Mouse (Mus musculus): ENCODE data around the gene Shkbp1.

The Shkbp1 gene

DNA sequence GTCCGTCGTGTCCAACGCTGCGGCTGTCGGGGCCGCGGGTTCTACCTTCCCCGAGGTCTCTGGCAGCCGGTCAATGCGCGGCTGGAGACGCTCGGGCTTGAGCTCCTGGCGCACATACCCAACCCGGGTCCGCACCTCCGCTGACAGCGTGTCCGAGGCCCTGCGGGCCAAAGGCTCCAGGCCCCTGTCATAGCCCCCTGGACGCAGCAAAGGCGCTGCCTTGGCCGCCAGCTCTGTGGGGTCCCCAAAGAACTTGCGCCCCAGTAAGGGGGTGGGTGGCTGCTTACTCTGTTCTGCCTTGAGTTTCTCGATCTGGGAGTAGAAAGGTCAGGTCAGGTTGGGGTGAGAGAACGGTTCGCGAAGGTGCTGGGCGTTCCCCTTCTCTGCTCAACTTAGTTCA, 8.6 kb upstream of the Shkbp1 start:
- no peak for DNase-seq

GRCm38 (mm10) chr7:27361283-27361946, 5.6 kb upstream of the Shkbp1 start:
- DNase-seq = peak; percentile 99

DNA sequence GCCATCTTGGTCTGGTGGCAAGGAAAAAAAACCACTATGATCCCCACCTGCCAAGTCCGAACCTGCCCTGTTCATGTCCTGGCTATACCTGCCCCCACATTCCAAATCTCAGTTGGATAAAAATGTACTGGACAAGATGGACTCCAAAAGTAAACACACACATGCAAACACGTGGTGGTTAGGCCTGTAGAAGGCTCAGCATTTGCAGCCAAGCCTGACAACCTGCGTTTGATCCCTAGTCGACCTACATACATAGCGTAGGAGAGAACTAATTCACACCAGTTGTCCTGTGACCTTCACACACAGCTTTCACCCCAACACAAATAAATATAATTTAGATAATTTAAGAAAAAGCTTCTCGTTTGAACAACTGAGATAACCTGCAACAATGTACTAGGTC, 4.9 kb upstream of the Shkbp1 start:
- no peak for DNase-seq

GRCm38 (mm10) chr7:27359706-27360358, 4.0 kb upstream of the Shkbp1 start:
- no peak for DNase-seq

GRCm38 (mm10) chr7:27359162-27359561, 3.3 kb upstream of the Shkbp1 start:
- no peak for DNase-seq

DNA sequence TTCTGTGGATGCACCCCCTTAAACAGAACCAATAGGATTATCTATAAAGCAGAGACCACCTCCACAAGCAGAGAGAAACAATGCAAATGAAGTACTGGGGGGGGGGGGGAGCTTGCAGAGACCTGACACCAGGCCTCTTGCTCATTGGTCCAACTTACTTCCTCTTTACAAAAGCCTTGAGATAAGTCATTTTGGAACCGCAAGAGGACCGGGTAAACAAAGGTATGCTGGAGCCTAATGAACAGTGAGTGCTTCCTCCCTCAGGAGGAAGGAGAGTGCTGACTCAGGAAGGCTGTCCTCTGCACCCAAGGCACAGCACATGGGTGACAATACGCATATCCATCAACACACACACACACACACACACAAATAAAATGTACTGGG, 1.8 kb upstream of the Shkbp1 start:
- no peak for DNase-seq

- DNase-seq = no peak
Measured at GRCm38 (mm10) chr7:27356861-27357594, 1.2 kb upstream of the Shkbp1 start, which contains the start of gene Gm20479. Gm20479 (minus strand) TSS chr7:27357419.

- DNase-seq = peak; percentile 38
Measured at GRCm38 (mm10) chr7:27356248-27356647, 429 bp upstream of the Shkbp1 start.

- no peak for DNase-seq
Measured at GRCm38 (mm10) chr7:27355261-27355660, 558 bp downstream of the Shkbp1 start.

DNA sequence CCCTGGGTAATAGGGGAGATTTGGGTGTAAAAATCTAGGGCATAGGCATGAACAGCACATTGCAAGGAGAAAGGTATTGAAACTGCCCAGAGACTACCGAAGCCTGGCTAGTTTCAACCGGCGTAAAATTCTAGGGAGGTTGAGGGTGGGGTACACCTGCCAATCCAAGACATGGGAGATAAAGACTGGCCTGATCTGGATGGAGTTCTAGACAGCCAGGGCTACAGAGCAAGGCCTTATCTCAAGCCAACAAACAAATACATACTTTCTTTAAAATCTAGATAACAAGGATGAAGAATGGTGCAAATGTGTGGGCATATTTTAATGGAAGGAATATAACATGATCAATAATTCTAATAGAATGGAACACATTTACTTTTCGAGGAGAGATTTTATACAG, 1.0 kb downstream of the Shkbp1 start:
- DNase-seq = no peak

- peak; percentile 57 for DNase-seq
Measured at GRCm38 (mm10) chr7:27354144-27354543, 1.7 kb downstream of the Shkbp1 start.

- DNase-seq = no peak
Measured at GRCm38 (mm10) chr7:27345444-27345843, 10.4 kb downstream of the Shkbp1 start.

GRCm38 (mm10) chr7:27342595-27342994, 13.2 kb downstream of the Shkbp1 start:
- no peak for DNase-seq

- no peak for DNase-seq
Measured at GRCm38 (mm10) chr7:27339519-27339918, 16.3 kb downstream of the Shkbp1 start.

DNA sequence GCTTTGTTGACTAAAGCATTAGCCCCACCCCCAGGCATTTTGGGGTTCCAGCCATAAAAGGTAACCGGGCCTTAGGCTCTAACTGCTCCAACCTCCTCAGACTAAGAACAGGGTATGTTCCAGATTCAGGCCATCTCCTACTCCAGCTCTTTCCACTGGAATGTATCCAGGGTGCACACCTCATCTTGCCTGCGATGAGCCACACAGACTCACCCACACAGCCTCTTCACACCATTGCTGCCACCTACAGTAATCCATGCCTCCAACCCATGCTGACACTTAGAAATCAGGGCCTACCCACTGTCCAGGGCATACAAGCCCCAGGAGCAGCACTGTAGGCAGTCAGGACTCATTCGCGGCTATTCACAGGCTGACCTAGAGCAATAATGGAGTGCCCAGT, 16.7 kb downstream of the Shkbp1 start:
- no peak for DNase-seq

- DNase-seq = peak; percentile 85
Measured at GRCm38 (mm10) chr7:27337175-27337853, 18.5 kb downstream of the Shkbp1 start, which contains the start of gene Ltbp4. Ltbp4 (minus strand) TSS chr7:27337692.

GRCm38 (mm10) chr7:27335928-27336823, 19.6 kb downstream of the Shkbp1 start:
- peak; percentile 83 for DNase-seq

DNA sequence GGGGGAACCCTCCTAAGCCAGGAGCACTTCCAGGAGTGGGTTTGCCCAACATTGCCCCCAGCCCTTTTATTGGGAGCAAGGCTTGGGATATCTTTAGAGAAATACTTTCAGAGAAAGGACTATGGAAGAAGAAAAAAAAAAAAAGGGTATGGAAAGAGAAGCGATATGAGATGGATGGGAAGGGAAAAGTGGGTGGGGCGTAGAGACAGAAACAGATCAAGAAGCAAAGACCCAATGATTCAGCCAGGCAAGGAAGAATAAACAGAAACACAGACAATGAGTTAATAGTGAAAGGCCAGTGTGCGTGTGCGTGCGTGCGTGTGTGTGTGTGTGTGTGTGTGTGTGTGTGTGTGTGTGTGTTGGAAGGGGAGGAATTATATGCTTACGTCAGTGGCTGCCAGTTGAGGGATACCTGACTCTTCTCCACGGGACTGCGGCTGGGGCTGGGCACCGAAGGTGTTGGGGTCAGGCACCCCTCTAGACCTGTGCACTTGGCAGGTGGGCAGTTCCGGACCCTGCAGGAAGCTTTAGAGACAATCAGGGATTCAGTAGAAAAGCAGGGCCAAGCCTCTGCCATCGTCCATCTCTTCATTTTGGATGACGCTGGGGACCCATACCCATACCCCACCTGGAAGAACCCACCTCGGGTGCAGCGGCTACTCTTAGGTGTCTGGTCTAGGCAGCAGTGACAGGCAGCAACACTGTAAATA, 20.7 kb downstream of the Shkbp1 start:
- no peak for DNase-seq

GRCm38 (mm10) chr7:27334405-27334911, 21.4 kb downstream of the Shkbp1 start:
- no peak for DNase-seq

GRCm38 (mm10) chr7:27333316-27333941, 22.4 kb downstream of the Shkbp1 start:
- DNase-seq = no peak
